11 mouse cellular contexts compared by ENCODE assay signal in the genomic region with DNA sequence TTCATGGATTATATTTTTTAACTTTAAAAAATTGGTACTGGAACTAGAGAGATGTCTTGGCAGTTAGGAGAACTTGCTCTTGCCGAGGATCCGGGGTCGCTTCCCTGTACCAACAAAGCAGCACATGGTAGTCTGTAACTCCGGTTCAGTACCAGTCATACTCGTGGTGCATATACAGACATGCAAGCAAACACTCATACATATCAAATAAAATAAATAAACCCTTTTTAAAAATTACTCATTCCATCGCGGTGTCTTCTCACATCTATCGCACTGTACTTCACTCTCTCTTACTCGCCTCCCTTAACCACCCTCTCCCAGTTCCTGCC. TPM values are rescaled to one million over a fixed set of nuclear protein-coding genes. Genes with fewer than 3 reads are reported as not detected.
DNase-seq lines count a peak whose midpoint lies in the region; ATAC-seq and TF ChIP-seq lines count a peak whose summit lies in the region.
"Had no signal": no experiment of that assay in that cellular context is flagged by ENCODE, and none has a peak within 500 bp of the region (broad histone marks: within the 10 kb centered on the region; RNA-seq: fewer than 3 reads in every experiment).

No protein-coding gene starts in this region.

- H3K4me3 ChIP-seq in erythroblast, embryonic 14.5 days (replicated peaks): peak overlapping the region; percentile 40
- H3K4me3 ChIP-seq in kidney, postnatal 0 days (replicated peaks; ENCODE audit: low read depth, low read length): peak overlapping the region; percentile 28
- no peak overlapping the region for H3K4me3 ChIP-seq in hindbrain, embryonic 15.5 days
- 0 out of 2 replicates have a peak overlapping the region, but pooled peaks have one; percentile 39 for H3K4me3 ChIP-seq in liver, postnatal 0 days (ENCODE audit: low read depth, low read length)

- no peak for TF ChIP-seq EP300 in liver, postnatal 0 days (IDR thresholded peaks at IDR 0.05; ENCODE audit: low read depth)

- H3K36me3 ChIP-seq in erythroblast, embryonic 14.5 days (ENCODE audit: control insufficient read depth): no peaks in the 10 kb centered on the region
- H3K36me3 ChIP-seq in kidney, postnatal 0 days (ENCODE audit: insufficient read depth, low read length): no peaks in the 10 kb centered on the region
- no peaks in the 10 kb centered on the region for H3K36me3 ChIP-seq in hindbrain, embryonic 15.5 days
- no peaks in the 10 kb centered on the region for H3K36me3 ChIP-seq in liver, postnatal 0 days (replicated peaks; ENCODE audit: insufficient read depth, low read length)

- H3K9ac ChIP-seq in kidney, postnatal 0 days (ENCODE audit: low read depth, low read length): no peak overlapping the region
- H3K9ac ChIP-seq in hindbrain, embryonic 15.5 days: no peak overlapping the region
- no peak overlapping the region; the same call in 1 of the 2 replicates for H3K9ac ChIP-seq in liver, postnatal 0 days (replicated peaks)

- no peak for DNase-seq in kidney, postnatal 0 days (ENCODE audit: low spot score)
- no peak for DNase-seq in kidney, adult 9 months
- DNase-seq in liver, postnatal 0 days: no peak
- no peak for DNase-seq in thymus, postnatal 14 days

- peak overlapping the region; percentile 62 for H3K4me2 ChIP-seq in kidney, postnatal 0 days (ENCODE audit: low read length)
- peak overlapping the region; percentile 63 for H3K4me2 ChIP-seq in hindbrain, embryonic 15.5 days
- peak overlapping the region; percentile 72 for H3K4me2 ChIP-seq in liver, postnatal 0 days (ENCODE audit: low read depth, low read length)

- H3K27ac ChIP-seq in kidney, postnatal 0 days: 0 out of 2 replicates have a peak overlapping the region, but pooled peaks have one; percentile 2
- no peak overlapping the region for H3K27ac ChIP-seq in hindbrain, embryonic 15.5 days (replicated peaks)
- no peak overlapping the region for H3K27ac ChIP-seq in liver, postnatal 0 days (ENCODE audit: low read depth)

- H3K4me1 ChIP-seq in erythroblast, embryonic 14.5 days (ENCODE audit: control insufficient read depth): peaks cover 24% of the 10 kb centered on the region
- H3K4me1 ChIP-seq in kidney, postnatal 0 days (replicated peaks; ENCODE audit: insufficient read depth, low read length): no peaks in the 10 kb centered on the region
- H3K4me1 ChIP-seq in hindbrain, embryonic 15.5 days (replicated peaks): peaks cover 5% of the 10 kb centered on the region; the same call in 1 of the 2 replicates
- H3K4me1 ChIP-seq in liver, postnatal 0 days (ENCODE audit: insufficient read depth): peaks cover 8% of the 10 kb centered on the region

- H3K9me3 ChIP-seq in erythroblast, embryonic 14.5 days (ENCODE audit: control insufficient read depth, low read length): no peaks in the 10 kb centered on the region
- no peaks in the 10 kb centered on the region for H3K9me3 ChIP-seq in kidney, postnatal 0 days (replicated peaks; ENCODE audit: low read length)
- no peaks in the 10 kb centered on the region for H3K9me3 ChIP-seq in hindbrain, embryonic 15.5 days
- no peaks in the 10 kb centered on the region for H3K9me3 ChIP-seq in liver, postnatal 0 days (ENCODE audit: low read length)

- no peak for TF ChIP-seq CTCF in kidney, postnatal 0 days (IDR thresholded peaks at IDR 0.05; ENCODE audit: low read depth)
- TF ChIP-seq CTCF in liver, postnatal 0 days (IDR thresholded peaks at IDR 0.05; ENCODE audit: low read depth): no peak

- ATAC-seq in erythroblast, adult 5-6 weeks (replicated peaks; ENCODE audit: low FRiP score, poor library complexity, severe bottlenecking): no peak
- no peak for ATAC-seq in kidney, postnatal 0 days (replicated peaks; ENCODE audit: low FRiP score, low read depth)
- ATAC-seq in hindbrain, embryonic 15.5 days (ENCODE audit: low FRiP score, low read depth): no peak
- ATAC-seq in liver, postnatal 0 days: no peak
- no peak for ATAC-seq in erythroid progenitor cell, adult 5-6 weeks (replicated peaks; ENCODE audit: low FRiP score, poor library complexity, severe bottlenecking)
- ATAC-seq: Patski had no signal

- WGBS in kidney, postnatal 0 days: 55% methylated on average over 9 of the region's 9 CpGs
- WGBS in hindbrain, embryonic 15.5 days: 76% methylated on average over 9 of the region's 9 CpGs
- 68% methylated on average over 9 of the region's 9 CpGs for WGBS in liver, postnatal 0 days (ENCODE audit: insufficient replicate concordance)

- H3K27me3 ChIP-seq in erythroblast, embryonic 14.5 days (ENCODE audit: control insufficient read depth): peaks cover 34% of the 10 kb centered on the region
- no peaks in the 10 kb centered on the region for H3K27me3 ChIP-seq in kidney, postnatal 0 days (ENCODE audit: insufficient read depth, low read length)
- 0 out of 2 replicates have a peak, but pooled peaks cover 6% of the 10 kb centered on the region for H3K27me3 ChIP-seq in hindbrain, embryonic 15.5 days
- peaks cover 6% of the 10 kb centered on the region; the same call in 1 of the 2 replicates for H3K27me3 ChIP-seq in liver, postnatal 0 days (ENCODE audit: insufficient read depth, low read length)

RNA-seq across cellular contexts. Expression of a gene that starts 0.7 kb away (rescaled TPM):
- not detected in 2 replicates for polyA plus RNA-seq in erythroblast, embryonic 14.5 days (2012)
- total RNA-seq in erythroblast, adult 5-6 weeks (2015; ENCODE audit: low replicate concordance): not detected in 2 replicates
- total RNA-seq in erythroblast, adult 5-6 weeks (2017; ENCODE audit: low replicate concordance): not detected in 2 replicates
- 8.9 and 11.2 TPM in 2 replicates for polyA plus RNA-seq in kidney, postnatal 0 days (2015; fragmentation: Nextera tagmentation; extraction: Ambion mirVana)
- 1.9 and 2.4 TPM in 2 replicates for polyA plus RNA-seq in hindbrain, embryonic 15.5 days (2015; fragmentation: Nextera tagmentation; extraction: Ambion mirVana)
- polyA plus RNA-seq in liver, postnatal 0 days (2015; fragmentation: Nextera tagmentation; extraction: Ambion mirVana): 1.2 TPM in 2 replicates
- total RNA-seq in erythroid progenitor cell, adult 5-6 weeks (2015; ENCODE audit: low replicate concordance): 3.4 TPM in 1 of 2 replicates, not detected in the other
- 6.9 TPM in 1 of 2 replicates, not detected in the other for total RNA-seq in erythroid progenitor cell, adult 5-6 weeks (2017; ENCODE audit: low replicate concordance)

RNA-seq across cellular contexts. Expression of a gene that starts 8.7 kb away (rescaled TPM):
- not detected in 2 replicates for polyA plus RNA-seq in erythroblast, embryonic 14.5 days (2012)
- not detected in 2 replicates for total RNA-seq in erythroblast, adult 5-6 weeks (2015; ENCODE audit: low replicate concordance)
- total RNA-seq in erythroblast, adult 5-6 weeks (2017; ENCODE audit: low replicate concordance): not detected in 2 replicates
- 0.33 TPM in 2 replicates for polyA plus RNA-seq in kidney, postnatal 0 days (2015; fragmentation: Nextera tagmentation; extraction: Ambion mirVana)
- polyA plus RNA-seq in hindbrain, embryonic 15.5 days (2015; fragmentation: Nextera tagmentation; extraction: Ambion mirVana): 3.0 and 4.9 TPM in 2 replicates
- not detected in 2 replicates for polyA plus RNA-seq in liver, postnatal 0 days (2015; fragmentation: Nextera tagmentation; extraction: Ambion mirVana)
- not detected in 2 replicates for total RNA-seq in erythroid progenitor cell, adult 5-6 weeks (2015; ENCODE audit: low replicate concordance)
- not detected in 2 replicates for total RNA-seq in erythroid progenitor cell, adult 5-6 weeks (2017; ENCODE audit: low replicate concordance)
- total RNA-seq: hematopoietic stem cell, adult 5-6 weeks had no signal
- polyA plus RNA-seq: Patski; small intestine, adult 2 months had no signal

RNA-seq across cellular contexts. Expression of a gene that starts 41.4 kb away (rescaled TPM):
- polyA plus RNA-seq in erythroblast, embryonic 14.5 days (2012): 0.66 and 1.1 TPM in 2 replicates
- total RNA-seq in erythroblast, adult 5-6 weeks (2015; ENCODE audit: low replicate concordance): 61.0 and 81.7 TPM in 2 replicates
- 38.1 and 73.6 TPM in 2 replicates for total RNA-seq in erythroblast, adult 5-6 weeks (2017; ENCODE audit: low replicate concordance)
- 76.3 and 84.4 TPM in 2 replicates for polyA plus RNA-seq in kidney, postnatal 0 days (2015; fragmentation: Nextera tagmentation; extraction: Ambion mirVana)
- 67.7 and 74.6 TPM in 2 replicates for polyA plus RNA-seq in hindbrain, embryonic 15.5 days (2015; fragmentation: Nextera tagmentation; extraction: Ambion mirVana)
- 23.8 and 25.0 TPM in 2 replicates for polyA plus RNA-seq in liver, postnatal 0 days (2015; fragmentation: Nextera tagmentation; extraction: Ambion mirVana)
- total RNA-seq in erythroid progenitor cell, adult 5-6 weeks (2015; ENCODE audit: low replicate concordance): 41.4 and 41.9 TPM in 2 replicates
- 6.6 and 15.0 TPM in 2 replicates for total RNA-seq in erythroid progenitor cell, adult 5-6 weeks (2017; ENCODE audit: low replicate concordance)

RNA-seq across cellular contexts. Expression of a gene that starts 41.4 kb away (rescaled TPM):
- not detected in 2 replicates for polyA plus RNA-seq in erythroblast, embryonic 14.5 days (2012)
- total RNA-seq in erythroblast, adult 5-6 weeks (2015; ENCODE audit: low replicate concordance): 0.58 and 4.6 TPM in 2 replicates
- total RNA-seq in erythroblast, adult 5-6 weeks (2017; ENCODE audit: low replicate concordance): 3.6 and 4.6 TPM in 2 replicates
- 0.18 and 0.33 TPM in 2 replicates for polyA plus RNA-seq in kidney, postnatal 0 days (2015; fragmentation: Nextera tagmentation; extraction: Ambion mirVana)
- polyA plus RNA-seq in hindbrain, embryonic 15.5 days (2015; fragmentation: Nextera tagmentation; extraction: Ambion mirVana): 0.50 and 0.64 TPM in 2 replicates
- 0.76 and 1.2 TPM in 2 replicates for polyA plus RNA-seq in liver, postnatal 0 days (2015; fragmentation: Nextera tagmentation; extraction: Ambion mirVana)
- 2.9 and 3.8 TPM in 2 replicates for total RNA-seq in erythroid progenitor cell, adult 5-6 weeks (2015; ENCODE audit: low replicate concordance)
- 1.4 and 1.7 TPM in 2 replicates for total RNA-seq in erythroid progenitor cell, adult 5-6 weeks (2017; ENCODE audit: low replicate concordance)

Comparison
In these comparisons a context has a peak if more than half of its experiments do, and no peak if none do; other contexts are left out.
1. RNA of a gene that starts 41.4 kb away (polyA plus RNA-seq): 76.3 to 84.4 TPM in kidney, postnatal 0 days, 67.7 to 74.6 TPM in hindbrain, embryonic 15.5 days and 23.8 to 25.0 TPM in liver, postnatal 0 days; 0.66 to 1.1 TPM in erythroblast, embryonic 14.5 days; every median in the first group is over 10 times any median in the second.
2. Peak in every context shown above with its lines, with median percentiles within 50 percentile points of each other: H3K4me2 ChIP-seq.